Mouse (Mus musculus) c-Kit-positive CD71-positive TER-119-negative erythroid progenitor cells, embryonic 14.5 days (primary cell): ENCODE measurements around the gene Npl.

Experiments used
- DNase-seq: peaks from one replicate; pipeline ENCODE4 v3.0.0-alpha.2; 2013; ENCODE audit warnings: low read depth

Npl gene

GRCm38 (mm10) chr1:153549536-153550199 lies at the start of gene Npl:
Gene Npl, minus strand, starts transcription at chr1:153550045.
- no peak for DNase-seq

GRCm38 (mm10) chr1:153599302-153600045 lies 49.6 kb upstream of the Npl start:
- DNase-seq: no peak

GRCm38 (mm10) chr1:153598773-153599172 lies 48.9 kb upstream of the Npl start:
- no peak for DNase-seq

GRCm38 (mm10) chr1:153593678-153594077 lies 43.8 kb upstream of the Npl start:
- DNase-seq: no peak

GRCm38 (mm10) chr1:153590176-153590734 lies 40.4 kb upstream of the Npl start:
- DNase-seq: no peak

- no peak for DNase-seq
Measured at GRCm38 (mm10) chr1:153587956-153588355, 38.1 kb upstream of the Npl start.

- no peak for DNase-seq
Measured at GRCm38 (mm10) chr1:153586826-153587225, 37.0 kb upstream of the Npl start.

GRCm38 (mm10) chr1:153585752-153586151 lies 35.9 kb upstream of the Npl start:
- no peak for DNase-seq

- DNase-seq: no peak
Measured at GRCm38 (mm10) chr1:153583189-153583588, 33.3 kb upstream of the Npl start.

GRCm38 (mm10) chr1:153574730-153575129 lies 24.9 kb upstream of the Npl start:
- DNase-seq: no peak

GRCm38 (mm10) chr1:153572271-153573043 lies 22.6 kb upstream of the Npl start:
- no peak for DNase-seq

GRCm38 (mm10) chr1:153565701-153566100 lies 15.9 kb upstream of the Npl start:
- DNase-seq: no peak

GRCm38 (mm10) chr1:153564701-153565100 lies 14.9 kb upstream of the Npl start:
- no peak for DNase-seq

GRCm38 (mm10) chr1:153563675-153564074 lies 13.8 kb upstream of the Npl start:
- DNase-seq: no peak

- no peak for DNase-seq
Measured at GRCm38 (mm10) chr1:153560805-153561204, 11.0 kb upstream of the Npl start.

- no peak for DNase-seq
Measured at GRCm38 (mm10) chr1:153559701-153560100, 9.9 kb upstream of the Npl start.

GRCm38 (mm10) chr1:153559126-153559647 lies 9.3 kb upstream of the Npl start:
- DNase-seq: peak; percentile 52

- DNase-seq: no peak
Measured at GRCm38 (mm10) chr1:153556896-153557295, 7.1 kb upstream of the Npl start.

- DNase-seq: no peak
Measured at GRCm38 (mm10) chr1:153556202-153556601, 6.4 kb upstream of the Npl start.

GRCm38 (mm10) chr1:153550814-153551213 lies 969 bp upstream of the Npl start:
- DNase-seq: peak; percentile 31

GRCm38 (mm10) chr1:153547555-153547954 lies 2.3 kb downstream of the Npl start:
- no peak for DNase-seq

GRCm38 (mm10) chr1:153545196-153545595 lies 4.6 kb downstream of the Npl start:
- DNase-seq: no peak
